Mouse (Mus musculus) E14TG2a.4 (cell line): ENCODE data around the gene Adamts16.

Source experiments
- H3K27me3 ChIP-seq: 2 replicates; pipeline ENCODE4 v1.6.1; 2014; ENCODE audit warnings: low read length, control low read depth; ENCODE audit not compliant: insufficient read depth
- H3K36me3 ChIP-seq: 2 replicates; pipeline ENCODE4 v1.6.1; 2014; ENCODE audit warnings: low read length, control low read depth; ENCODE audit not compliant: insufficient read depth
- H3K4me1 ChIP-seq: replicated peaks from 2 replicates; pipeline ENCODE4 v1.6.1; 2014; ENCODE audit warnings: low read depth, low read length, control low read depth
- H3K4me3 ChIP-seq: replicated peaks from 2 replicates; pipeline ENCODE4 v1.5.1; 2014; ENCODE audit warnings: mild to moderate bottlenecking, low read length
- H3K9me3 ChIP-seq: 2 replicates; pipeline ENCODE4 v1.6.1; 2014; ENCODE audit warnings: low read length, control low read depth
- CTCF ChIP-seq: conservative IDR thresholded peaks from 2 replicates; pipeline ENCODE4 v1.5.1; 2014; ENCODE audit warnings: low read length
- NANOG ChIP-seq: IDR thresholded peaks from 2 replicates; pipeline ENCODE4 v1.6.1; 2014; ENCODE audit warnings: borderline replicate concordance, low read length, mixed read lengths
- POU5F1 ChIP-seq: IDR thresholded peaks from 2 replicates; pipeline ENCODE4 v1.6.1; 2014; ENCODE audit warnings: low read length, borderline replicate concordance

Gene Adamts16

GRCm38 (mm10) chr13:70842126-70842525 is 515 bp upstream of the Adamts16 start:
- Histone ChIP-seq H3K9me3 (no peaks in the 10 kb centered on the region), H3K36me3 (no peaks in the 10 kb centered on the region), H3K4me1 (peaks cover 9% of the 10 kb centered on the region; the same call in 1 of the 2 replicates), H3K27me3 (peaks cover 31% of the 10 kb centered on the region), H3K4me3 (no peak overlapping the region)
- TF ChIP-seq NANOG (no peak), POU5F1 (no peak), CTCF (no peak)

- TF ChIP-seq CTCF (peak; percentile 57), POU5F1 (no peak)
- H3K9me3 ChIP-seq = no peaks in the 10 kb centered on the region
- no peaks in the 10 kb centered on the region for H3K36me3 ChIP-seq
- H3K27me3 ChIP-seq = peaks cover 31% of the 10 kb centered on the region
- H3K4me3 ChIP-seq = no peak overlapping the region
- H3K4me1 ChIP-seq = peaks cover 9% of the 10 kb centered on the region; the same call in 1 of the 2 replicates
These were observed 1.4 kb downstream of the Adamts16 start for GRCm38 (mm10) chr13:70840161-70840560.

- H3K4me3 ChIP-seq = no peak overlapping the region
- H3K27me3 ChIP-seq = peaks cover 22% of the 10 kb centered on the region
- no peaks in the 10 kb centered on the region for H3K9me3 ChIP-seq
- peaks cover 9% of the 10 kb centered on the region; the same call in 1 of the 2 replicates for H3K4me1 ChIP-seq
- no peak for TF ChIP-seq NANOG
- no peak for TF ChIP-seq CTCF
- no peak for TF ChIP-seq POU5F1
- no peaks in the 10 kb centered on the region for H3K36me3 ChIP-seq
These were observed 4.0 kb downstream of the Adamts16 start for GRCm38 (mm10) chr13:70837571-70837970.

- Histone ChIP-seq H3K4me3 (no peak overlapping the region), H3K9me3 (no peaks in the 10 kb centered on the region), H3K27me3 (peaks cover 9% of the 10 kb centered on the region), H3K36me3 (no peaks in the 10 kb centered on the region), H3K4me1 (no peaks in the 10 kb centered on the region; the same call in 1 of the 2 replicates)
- TF ChIP-seq CTCF = no peak
- no peak for TF ChIP-seq POU5F1
- no peak for TF ChIP-seq NANOG
These were observed 5.4 kb downstream of the Adamts16 start for GRCm38 (mm10) chr13:70836246-70836645.

DNA sequence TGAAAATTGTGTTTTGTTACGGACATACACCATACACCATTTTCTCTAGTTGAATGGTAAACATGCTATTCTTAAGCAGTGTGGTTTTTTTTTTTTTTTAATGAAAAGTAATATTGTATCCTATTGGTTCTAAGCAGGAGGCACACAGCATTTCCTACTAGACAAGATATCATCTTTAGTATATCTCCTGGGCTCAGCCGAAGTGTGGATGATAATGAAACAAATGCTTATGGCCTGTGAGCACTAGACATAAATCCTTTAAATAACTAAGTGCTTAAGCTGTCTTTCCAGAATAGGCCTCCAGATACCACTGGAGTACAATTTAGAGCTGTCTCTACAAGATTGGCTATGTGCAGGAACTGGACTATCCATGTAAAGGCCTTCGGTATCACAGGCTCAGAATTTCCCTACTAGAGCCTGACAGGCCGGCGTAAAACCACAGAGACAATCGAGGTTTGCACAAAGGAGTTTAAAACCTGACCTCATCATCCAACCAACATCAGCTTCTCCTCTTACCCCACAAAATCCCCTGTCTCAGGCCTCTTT is 8.9 kb downstream of the Adamts16 start:
- H3K27me3 ChIP-seq = no peaks in the 10 kb centered on the region
- no peaks in the 10 kb centered on the region for H3K9me3 ChIP-seq
- H3K36me3 ChIP-seq = no peaks in the 10 kb centered on the region
- H3K4me1 ChIP-seq = no peaks in the 10 kb centered on the region
- H3K4me3 ChIP-seq = no peak overlapping the region
- TF ChIP-seq NANOG = no peak
- TF ChIP-seq CTCF = no peak
- no peak for TF ChIP-seq POU5F1

DNA sequence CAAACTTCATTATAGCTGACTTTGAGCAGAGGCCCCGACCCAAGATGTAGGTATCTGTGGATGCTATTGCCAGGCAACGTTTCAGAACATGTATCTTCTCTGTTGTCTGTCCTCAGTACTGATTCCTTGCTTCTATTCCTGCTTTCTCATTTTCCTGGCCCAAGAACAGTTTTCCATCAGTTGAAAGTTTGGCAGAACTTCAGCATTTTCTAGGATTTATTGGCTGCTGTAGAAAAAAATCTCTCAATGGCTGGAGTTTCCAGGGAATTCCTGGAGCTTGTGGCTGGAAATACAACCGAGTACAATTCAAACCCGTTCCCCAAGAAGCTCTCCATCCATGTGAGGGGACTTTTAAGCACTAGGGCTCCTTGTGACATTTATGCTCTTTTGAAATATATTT is 10.6 kb downstream of the Adamts16 start:
- H3K4me3 ChIP-seq = no peak overlapping the region
- no peaks in the 10 kb centered on the region for H3K9me3 ChIP-seq
- H3K4me1 ChIP-seq = no peaks in the 10 kb centered on the region
- TF ChIP-seq CTCF (no peak), NANOG (no peak), POU5F1 (no peak)
- no peaks in the 10 kb centered on the region for H3K27me3 ChIP-seq
- no peaks in the 10 kb centered on the region for H3K36me3 ChIP-seq

- Histone ChIP-seq H3K4me1 (no peaks in the 10 kb centered on the region), H3K9me3 (no peaks in the 10 kb centered on the region), H3K27me3 (no peaks in the 10 kb centered on the region), H3K36me3 (no peaks in the 10 kb centered on the region), H3K4me3 (no peak overlapping the region)
- TF ChIP-seq NANOG = no peak
- no peak for TF ChIP-seq CTCF
- no peak for TF ChIP-seq POU5F1
These were observed 14.1 kb downstream of the Adamts16 start for GRCm38 (mm10) chr13:70827507-70827906.

- no peak for TF ChIP-seq CTCF
- TF ChIP-seq POU5F1 = no peak
- TF ChIP-seq NANOG = no peak
- Histone ChIP-seq H3K36me3 (no peaks in the 10 kb centered on the region), H3K9me3 (no peaks in the 10 kb centered on the region), H3K4me3 (no peak overlapping the region), H3K27me3 (no peaks in the 10 kb centered on the region), H3K4me1 (no peaks in the 10 kb centered on the region)
These were observed 16.3 kb downstream of the Adamts16 start for GRCm38 (mm10) chr13:70825265-70825664.

- no peaks in the 10 kb centered on the region for H3K27me3 ChIP-seq
- no peak overlapping the region for H3K4me3 ChIP-seq
- H3K36me3 ChIP-seq = no peaks in the 10 kb centered on the region
- H3K4me1 ChIP-seq = no peaks in the 10 kb centered on the region
- TF ChIP-seq CTCF (no peak), POU5F1 (no peak), NANOG (no peak)
- H3K9me3 ChIP-seq = no peaks in the 10 kb centered on the region
These were observed 17.9 kb downstream of the Adamts16 start for GRCm38 (mm10) chr13:70823757-70824156.
